Mouse (Mus musculus) neural tube, embryonic 13.5 days (tissue): ENCODE results near the gene Olfr138. TPM values are rescaled to one million over a fixed set of nuclear protein-coding genes. Genes with fewer than 3 reads are reported as not detected.

Experiments used
- ATAC-seq: fragments of 200-750 bp; cut with Nextera tagmentation; 2 replicates; pipeline ENCODE4 v1.8.0; 2017; ENCODE audit warnings: low read depth, mild to moderate bottlenecking, moderate TSS enrichment, moderate library complexity
- H3K27ac ChIP-seq: fragments of 300-500 bp; sonication (generic); replicated peaks from 2 replicates; pipeline ENCODE4 v1.5.1; 2015; ENCODE audit warnings: moderate library complexity, mild to moderate bottlenecking, inconsistent platforms
- H3K27me3 ChIP-seq: fragments of 300-500 bp; sonication (generic); 2 replicates; pipeline ENCODE4 v1.6.1; 2015; ENCODE audit warnings: mild to moderate bottlenecking, inconsistent platforms
- H3K36me3 ChIP-seq: fragments of 300-500 bp; sonication (generic); 2 replicates; pipeline ENCODE4 v1.6.1; 2015; ENCODE audit warnings: mild to moderate bottlenecking, inconsistent platforms
- H3K4me1 ChIP-seq: fragments of 300-500 bp; sonication (generic); replicated peaks from 2 replicates; pipeline ENCODE4 v1.6.1; 2015; ENCODE audit warnings: inconsistent platforms
- H3K4me2 ChIP-seq: fragments of 300-500 bp; sonication (generic); 2 replicates; pipeline ENCODE4 v1.6.1; 2015; ENCODE audit warnings: inconsistent platforms, mild to moderate bottlenecking, moderate library complexity
- H3K4me3 ChIP-seq: fragments of 300-500 bp; sonication (generic); 2 replicates; pipeline ENCODE4 v1.5.1; 2015; ENCODE audit warnings: mild to moderate bottlenecking, inconsistent platforms
- H3K9ac ChIP-seq: fragments of 300-500 bp; sonication (generic); 2 replicates; pipeline ENCODE4 v1.6.1; 2015; ENCODE audit warnings: moderate library complexity, mild to moderate bottlenecking, inconsistent platforms
- H3K9me3 ChIP-seq: fragments of 300-500 bp; sonication (generic); 2 replicates; pipeline ENCODE4 v1.6.1; 2016; ENCODE audit warnings: inconsistent platforms
- WGBS: fragments of 180-500 bp; shearing (Covaris S2); methylation state at CpG from one replicate; pipeline ENCODE4 v1.1.7; 2015; 5-methylcytosine and 5-hydroxymethylcytosine counted together
- polyA plus RNA-seq: library from polyadenylated mRNA; unstranded; fragments of >200 nt; fragmentation: Nextera tagmentation; extraction: Ambion mirVana; gene quantifications from 2 replicates; pipeline ENCODE4 v1.2.1, GENCODE M21; 2015

The Olfr138 gene
- not detected in 2 replicates for polyA plus RNA-seq

DNA sequence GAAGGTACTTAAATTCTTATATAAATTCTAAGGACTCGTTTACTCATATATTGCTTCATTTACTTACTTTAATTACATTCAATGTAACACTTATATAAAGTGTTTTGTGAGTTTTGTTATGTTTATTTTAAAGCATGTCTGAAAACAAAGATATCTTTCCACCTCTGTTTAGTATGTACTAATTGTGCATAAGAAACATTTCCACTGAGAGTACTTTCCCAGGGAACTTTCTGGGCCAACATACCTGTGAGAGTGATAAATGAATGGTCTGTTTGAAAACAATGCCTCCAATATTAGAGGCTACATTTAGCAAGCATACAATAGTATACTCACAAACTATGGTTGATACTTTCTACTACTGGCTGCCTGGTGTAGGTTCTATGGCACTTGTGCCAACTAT, at the start of gene Olfr138:
Olfr138 (plus strand) TSS at position 301 of the 400 bp plus-strand sequence.
- H3K4me1 ChIP-seq = no peaks in the 10 kb centered on the region
- H3K4me2 ChIP-seq = no peak within 1 kb of the TSS
- H3K27ac ChIP-seq = no peak within 1 kb of the TSS
- H3K9ac ChIP-seq = no peak within 1 kb of the TSS
- no peak for ATAC-seq
- no peaks in the 10 kb centered on the region; the same call in 1 of the 2 replicates for H3K9me3 ChIP-seq
- no peaks in the 10 kb centered on the region for H3K27me3 ChIP-seq
- H3K36me3 ChIP-seq = no peaks in the 10 kb centered on the region
- H3K4me3 ChIP-seq = no peak within 1 kb of the TSS
- 77% methylated on average over 1 of the region's 1 CpGs for WGBS

DNA sequence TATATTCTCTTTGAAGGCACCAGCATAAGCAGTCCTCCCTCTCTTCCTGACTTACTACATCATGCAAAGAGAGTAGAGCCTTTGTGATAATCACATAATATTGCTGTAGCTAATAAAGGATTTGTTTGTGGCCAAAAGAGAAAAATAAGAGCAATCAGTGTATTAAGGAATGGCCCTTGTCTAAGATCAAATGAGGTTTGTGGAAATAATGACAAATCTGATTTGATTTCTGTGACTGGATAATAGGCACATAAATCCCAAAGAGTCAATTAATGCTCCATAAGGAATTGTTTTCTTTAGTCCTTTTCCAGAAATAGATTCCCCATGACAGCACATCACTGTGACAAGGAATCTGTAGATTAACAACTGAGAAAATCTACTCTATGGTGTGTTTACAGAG, 46.6 kb downstream of the Olfr138 start, which contains the start of gene Olfr137:
Olfr137 (minus strand) TSS at position 101 of the 400 bp plus-strand sequence.
- no peak within 1 kb of the TSS for H3K4me2 ChIP-seq
- no peaks in the 10 kb centered on the region for H3K27me3 ChIP-seq
- ATAC-seq = no peak
- no peak within 1 kb of the TSS for H3K27ac ChIP-seq
- no peak within 1 kb of the TSS for H3K4me3 ChIP-seq
- no peaks in the 10 kb centered on the region for H3K9me3 ChIP-seq
- no peaks in the 10 kb centered on the region for H3K4me1 ChIP-seq
- H3K36me3 ChIP-seq = no peaks in the 10 kb centered on the region
- no peak within 1 kb of the TSS for H3K9ac ChIP-seq

Other genes with a start within 250 kb of the Olfr138 start
- not detected in 2 replicates for gene Olfr129, start 201.0 kb upstream of the Olfr138 start, polyA plus RNA-seq
- not detected in 2 replicates for gene Olfr130, start 197.1 kb upstream of the Olfr138 start, polyA plus RNA-seq
- gene Olfr131, start 172.3 kb upstream of the Olfr138 start, polyA plus RNA-seq = not detected in 2 replicates
- gene Olfr132, start 126.5 kb upstream of the Olfr138 start, polyA plus RNA-seq = not detected in 2 replicates
- not detected in 2 replicates for gene Olfr133, start 115.8 kb upstream of the Olfr138 start, polyA plus RNA-seq
- not detected in 2 replicates for gene Olfr134, start 89.6 kb upstream of the Olfr138 start, polyA plus RNA-seq
- gene Olfr135, start 56.7 kb upstream of the Olfr138 start, polyA plus RNA-seq = not detected in 2 replicates
- gene Olfr137, start 46.5 kb downstream of the Olfr138 start, polyA plus RNA-seq = not detected in 2 replicates
- gene Olfr136, start 68.8 kb downstream of the Olfr138 start, polyA plus RNA-seq = not detected in 2 replicates
- not detected in 2 replicates for gene Esp36, start 159.2 kb downstream of the Olfr138 start, polyA plus RNA-seq